Mouse (Mus musculus) left cerebral cortex, adult 8-10 months (tissue): Measurements from ENCODE around the gene Ppm1h. TPM values are rescaled to one million over a fixed set of nuclear protein-coding genes. Genes with fewer than 3 reads are reported as not detected.
"Not testable (repeated sequence)": the region's sequence is repeated elsewhere in the genome, so short reads cannot be mapped to it uniquely, and the experiment has no call there.

ENCODE experiments used
- DNase-seq, 2 experiments: peaks; one replicate each; pipeline ENCODE4 v3.0.0; 2022; ENCODE audit warnings: low spot score in 2 of 2
- total RNA-seq, 4 experiments: library from RNA; stranded (reverse); gene quantifications; 2 replicates each; pipeline ENCODE4 v1.2.4; 2022

Ppm1h gene
- total RNA-seq, 4 experiments from 2014 or later, result 68.4 to 83.9 (median 75.3) TPM

- no peak for DNase-seq
Measured at GRCm38 (mm10) chr10:122963463-122964240, 285.1 kb downstream of the Ppm1h start.

DNA sequence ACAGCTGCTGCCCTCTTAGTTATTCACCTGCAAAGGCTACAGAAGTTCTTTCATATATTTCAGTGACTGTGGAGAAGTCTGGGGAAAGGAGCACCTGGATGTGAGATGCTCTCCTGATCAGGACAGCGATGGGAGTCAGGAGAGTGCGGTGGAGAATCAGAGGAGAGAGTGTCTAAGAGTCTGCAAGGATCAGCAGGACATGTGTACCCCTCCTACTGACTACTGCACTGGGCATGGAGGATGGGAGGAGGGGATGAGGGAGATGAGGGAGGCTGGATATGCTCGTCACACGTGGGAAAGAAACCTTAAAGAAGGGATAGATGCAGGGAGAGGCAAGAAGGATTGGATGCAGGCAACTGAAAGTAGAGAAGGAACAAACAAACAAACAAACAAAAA is 285.7 kb downstream of the Ppm1h start:
- DNase-seq, result no peak

GRCm38 (mm10) chr10:122965650-122966049 is 287.1 kb downstream of the Ppm1h start:
- not testable (repeated sequence) for DNase-seq

GRCm38 (mm10) chr10:122966421-122966820 is 287.9 kb downstream of the Ppm1h start:
- DNase-seq, result no peak

- no peak for DNase-seq
Measured at GRCm38 (mm10) chr10:122970188-122970587, 291.6 kb downstream of the Ppm1h start.

DNA sequence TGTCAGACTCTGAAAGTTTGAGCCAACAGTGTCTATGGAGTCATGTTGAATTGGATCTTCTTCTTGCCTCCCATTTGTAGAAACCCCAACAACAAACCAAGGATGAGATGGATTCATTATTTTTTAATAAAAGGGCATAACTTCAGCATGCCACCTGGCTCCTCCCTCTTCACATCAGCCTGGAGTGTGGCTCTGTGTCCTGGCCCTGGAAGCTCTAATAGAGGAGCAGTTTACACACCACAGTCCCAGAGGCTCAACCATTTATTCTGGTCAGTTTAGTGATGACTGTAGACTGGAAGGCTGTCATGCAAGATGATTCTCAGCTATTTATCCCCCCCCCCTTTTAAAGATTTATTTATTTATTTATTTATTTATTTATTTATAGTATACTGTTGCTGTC is 294.7 kb downstream of the Ppm1h start:
- DNase-seq, result no peak

- DNase-seq, result no peak
Measured at GRCm38 (mm10) chr10:122976038-122976437, 297.5 kb downstream of the Ppm1h start.

DNA sequence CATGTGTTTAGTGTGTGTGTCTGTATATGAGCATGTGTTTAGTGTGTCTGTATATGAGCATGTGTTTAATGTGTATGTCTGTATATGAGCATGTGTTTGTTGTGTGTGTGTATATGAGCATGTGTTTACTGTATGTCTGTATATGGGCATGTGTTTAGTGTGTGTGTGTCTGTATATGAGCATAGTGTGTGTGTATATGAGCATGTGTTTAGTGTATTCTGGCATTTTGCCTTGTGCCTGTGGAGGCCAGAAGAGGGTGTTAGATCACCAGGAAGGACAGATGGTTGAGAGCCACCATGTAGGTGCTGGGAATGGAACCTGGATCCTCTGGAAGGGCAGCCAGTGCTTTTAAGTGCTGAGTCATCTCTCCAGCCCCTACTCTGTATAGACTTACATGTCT is 300.8 kb downstream of the Ppm1h start:
- no peak for DNase-seq

DNA sequence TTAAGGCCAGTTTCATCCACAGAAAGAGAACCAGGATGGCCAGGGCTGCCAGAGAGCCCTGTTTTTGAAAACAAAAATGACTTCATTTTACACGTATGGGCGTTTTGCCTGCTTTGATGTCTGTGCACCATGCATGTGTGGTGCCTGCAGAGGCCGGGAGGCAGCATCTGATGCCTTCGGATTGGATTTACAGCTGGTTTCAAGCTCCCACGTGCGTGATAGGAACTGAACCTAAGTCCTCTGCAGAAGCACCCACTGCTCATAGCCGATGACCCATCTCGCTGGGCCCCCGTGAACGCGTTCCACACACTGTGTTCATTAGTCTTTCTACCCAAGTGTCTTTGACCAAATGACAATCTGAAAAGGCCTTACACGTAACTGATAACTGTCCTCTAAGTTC is 301.6 kb downstream of the Ppm1h start:
- DNase-seq, result no peak

- DNase-seq, result no peak
Measured at GRCm38 (mm10) chr10:122982909-122983578, 304.5 kb downstream of the Ppm1h start.

DNA sequence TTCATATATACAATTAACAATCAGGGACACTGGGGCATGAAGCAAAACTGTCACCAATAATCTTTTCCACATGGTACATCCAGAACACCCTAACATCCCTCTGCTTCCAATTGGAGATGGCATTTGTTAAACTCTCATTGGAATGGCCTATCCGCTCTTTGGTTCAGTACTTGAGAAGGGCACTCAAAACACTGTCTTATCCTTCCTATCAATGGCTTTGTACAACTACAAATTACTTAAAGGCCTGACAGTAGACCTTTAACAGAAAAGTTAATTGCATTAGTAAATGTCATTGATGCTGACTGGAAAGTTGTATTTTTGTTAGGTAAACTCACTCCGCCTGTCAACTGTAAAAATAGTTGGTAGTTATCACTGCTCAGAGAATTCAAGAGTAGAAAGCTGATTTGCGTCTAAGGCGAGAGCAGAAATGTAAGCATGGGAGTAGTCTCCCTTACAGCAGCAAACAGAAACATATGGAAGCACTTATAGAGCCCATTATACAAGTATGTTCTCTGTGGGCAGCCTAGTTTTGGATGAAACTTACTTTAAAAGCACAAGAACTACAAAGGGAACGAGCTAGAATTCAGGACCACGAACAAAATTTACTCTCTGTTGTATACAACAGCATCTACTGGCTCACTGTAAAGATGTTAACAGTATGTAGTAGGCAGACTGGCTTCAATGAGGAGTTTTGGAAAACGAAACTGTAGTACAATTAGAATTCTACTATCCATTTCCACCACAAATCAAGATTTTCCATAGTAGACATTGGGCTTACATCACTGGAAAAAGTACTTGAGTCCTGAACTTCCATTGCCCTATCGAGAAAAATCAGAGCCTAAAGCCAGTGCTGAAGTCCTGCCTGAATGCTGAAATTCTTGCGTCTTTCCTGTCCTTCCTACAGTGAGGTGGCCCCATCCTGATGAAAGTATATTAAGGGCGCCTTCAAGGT is 305.3 kb downstream of the Ppm1h start:
- DNase-seq, result no peak

GRCm38 (mm10) chr10:122984531-122985251 is 306.1 kb downstream of the Ppm1h start:
- no peak for DNase-seq

- no peak for DNase-seq
Measured at GRCm38 (mm10) chr10:122985252-122985514, 306.6 kb downstream of the Ppm1h start.

DNA sequence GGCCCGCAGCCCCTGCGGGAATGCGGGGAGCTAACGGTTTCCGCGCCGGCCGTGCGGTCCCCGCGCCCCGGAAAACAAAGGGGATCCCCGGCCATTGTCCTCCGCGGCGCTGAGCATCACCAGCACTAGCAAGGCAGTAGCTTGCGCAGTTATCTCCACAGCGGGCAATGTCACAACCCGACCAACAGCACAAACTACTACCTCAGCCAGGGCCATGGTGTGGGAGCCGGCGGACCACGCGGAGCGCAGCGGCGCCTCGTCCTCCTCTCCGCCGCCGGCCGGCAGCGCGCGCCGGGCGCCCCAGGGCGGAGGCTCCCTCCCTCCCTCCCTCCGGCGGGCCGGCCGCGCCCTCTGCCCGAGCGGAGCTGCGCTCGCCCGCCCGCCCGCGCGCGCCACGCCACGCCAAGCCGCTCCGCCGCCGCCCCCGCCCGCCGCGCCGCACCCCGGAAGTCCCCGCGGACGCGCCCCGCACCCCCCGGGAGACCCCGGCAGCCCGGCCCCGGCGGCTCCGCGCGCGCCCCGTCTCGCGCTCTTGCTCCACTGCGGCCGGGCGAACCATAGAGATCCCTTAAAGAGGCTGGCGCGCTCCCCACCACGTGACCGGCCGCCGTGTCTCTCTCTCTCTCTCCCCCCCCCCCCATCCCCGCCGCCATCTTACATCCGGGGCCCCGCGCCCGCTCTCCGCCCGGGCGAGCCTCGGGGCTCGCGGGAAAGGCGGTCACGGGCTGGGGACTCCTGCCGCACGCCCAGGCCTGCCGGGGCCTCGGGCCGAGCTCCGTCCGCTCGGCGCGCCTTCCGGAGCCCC is 307.2 kb downstream of the Ppm1h start:
- peak; percentile 58 to 83 for DNase-seq

GRCm38 (mm10) chr10:122986320-122987225 is 308.0 kb downstream of the Ppm1h start:
- peak; percentile 65 to 70 for DNase-seq

GRCm38 (mm10) chr10:122987671-122988128 is 309.1 kb downstream of the Ppm1h start:
- DNase-seq, result peak in 1 of 2 experiments; percentile 41

- DNase-seq, result no peak
Measured at GRCm38 (mm10) chr10:122988372-122988771, 309.8 kb downstream of the Ppm1h start.

- DNase-seq, result peak in 1 of 2 experiments; percentile 22
Measured at GRCm38 (mm10) chr10:122989916-122990315, 311.4 kb downstream of the Ppm1h start.

GRCm38 (mm10) chr10:122990606-122991005 is 312.0 kb downstream of the Ppm1h start:
- DNase-seq, result no peak
